Mouse (Mus musculus) gastrocnemius, adult 8-10 months (tissue): ENCODE measurements at regions not wholly inside any gene's neighbourhood (a gene's known extent, or its start where the extent isn't known, plus 50 kb on each side); places are given as distances from the start of the nearest gene placed in this dataset.

Experiments used
- DNase-seq, 2 experiments: peaks; one replicate each; pipeline ENCODE4 v3.0.0; 2022; ENCODE audit warnings: low spot score in 2 of 2

- DNase-seq, result peak in 1 of 2 experiments; percentile 16
Observed at GRCm38 (mm10) chr10:99460847-99461445, 197.9 kb downstream of the Dusp6 start.

GRCm38 (mm10) chr10:99461446-99461966, 198.5 kb downstream of the Dusp6 start:
- no peak for DNase-seq

- no peak for DNase-seq
Observed at GRCm38 (mm10) chr10:99466695-99467094, 203.7 kb downstream of the Dusp6 start.

- no peak for DNase-seq
Observed at GRCm38 (mm10) chr10:99467319-99467842, 204.3 kb downstream of the Dusp6 start.

- no peak for DNase-seq
Observed at GRCm38 (mm10) chr10:99468971-99469370, 205.9 kb downstream of the Dusp6 start.

GRCm38 (mm10) chr10:99471832-99472497, 208.9 kb downstream of the Dusp6 start:
- no peak for DNase-seq

- DNase-seq, result no peak
Observed at GRCm38 (mm10) chr10:99472806-99473205, 209.8 kb downstream of the Dusp6 start.

- DNase-seq, result no peak
Observed at GRCm38 (mm10) chr10:99473758-99474157, 210.7 kb downstream of the Dusp6 start.

GRCm38 (mm10) chr10:99474546-99474945, 211.5 kb downstream of the Dusp6 start:
- DNase-seq, result no peak

- no peak for DNase-seq
Observed at GRCm38 (mm10) chr10:99476214-99476613, 213.2 kb downstream of the Dusp6 start.

- no peak for DNase-seq
Observed at GRCm38 (mm10) chr10:99476776-99477175, 213.7 kb downstream of the Dusp6 start.

GRCm38 (mm10) chr10:99480573-99480972, 217.5 kb downstream of the Dusp6 start:
- no peak for DNase-seq

- DNase-seq, result no peak
Observed at GRCm38 (mm10) chr10:99482009-99482408, 219.0 kb downstream of the Dusp6 start.

- no peak for DNase-seq
Observed at GRCm38 (mm10) chr10:99488195-99489080, 225.4 kb downstream of the Dusp6 start.

GRCm38 (mm10) chr10:99511514-99512237, 247.8 kb downstream of the Csl start:
- DNase-seq, result no peak

GRCm38 (mm10) chr10:99517944-99518343, 241.5 kb downstream of the Csl start:
- no peak for DNase-seq

GRCm38 (mm10) chr10:99519479-99519878, 240.0 kb downstream of the Csl start:
- no peak for DNase-seq

GRCm38 (mm10) chr10:99523817-99524216, 235.6 kb downstream of the Csl start:
- no peak for DNase-seq

GRCm38 (mm10) chr10:99524273-99525212, 234.9 kb downstream of the Csl start:
- DNase-seq, result no peak

GRCm38 (mm10) chr10:99526148-99526547, 233.3 kb downstream of the Csl start:
- no peak for DNase-seq
